Mouse (Mus musculus): ENCODE data around the gene Prr5l.

DNA sequence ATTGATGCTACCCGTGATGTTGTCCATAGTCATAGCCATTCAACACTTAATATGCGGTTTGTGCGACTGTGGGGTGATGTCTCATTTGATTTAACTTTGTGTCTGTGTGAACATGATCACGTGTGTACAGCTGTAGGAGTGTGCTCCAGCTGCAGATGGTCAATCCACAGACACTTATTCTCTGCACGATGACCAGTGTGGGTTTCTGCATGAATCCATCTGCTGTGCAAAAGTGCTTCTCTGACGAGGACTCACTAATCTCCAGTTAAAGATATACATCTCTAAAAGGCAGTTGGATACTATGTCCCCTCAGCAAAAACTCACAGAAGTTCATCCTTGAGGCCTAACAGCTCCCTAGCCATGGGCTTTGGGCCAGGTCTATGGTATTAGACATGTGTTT is 104.7 kb downstream of the Prr5l start:
- no peak for TF ChIP-seq POLR2A (IDR thresholded peaks at IDR 0.05; ENCODE audit: control insufficient read depth, extremely low read depth, insufficient read depth, low read length, poor library complexity)
- no peak for TF ChIP-seq CTCF (IDR thresholded peaks at IDR 0.05; ENCODE audit: borderline replicate concordance, control insufficient read depth, extremely low read depth, insufficient read depth, low read length, poor library complexity)

All from thymus, adult 2 months (tissue).